Mouse (Mus musculus): ENCODE data around the gene Catsper2. TPM values are rescaled to one million over a fixed set of nuclear protein-coding genes. Genes with fewer than 3 reads are reported as not detected.

Gene Catsper2
- 1.1 and 1.5 TPM in 2 replicates for polyA plus RNA-seq (2015; fragmentation: Nextera tagmentation; extraction: Ambion mirVana)

DNA sequence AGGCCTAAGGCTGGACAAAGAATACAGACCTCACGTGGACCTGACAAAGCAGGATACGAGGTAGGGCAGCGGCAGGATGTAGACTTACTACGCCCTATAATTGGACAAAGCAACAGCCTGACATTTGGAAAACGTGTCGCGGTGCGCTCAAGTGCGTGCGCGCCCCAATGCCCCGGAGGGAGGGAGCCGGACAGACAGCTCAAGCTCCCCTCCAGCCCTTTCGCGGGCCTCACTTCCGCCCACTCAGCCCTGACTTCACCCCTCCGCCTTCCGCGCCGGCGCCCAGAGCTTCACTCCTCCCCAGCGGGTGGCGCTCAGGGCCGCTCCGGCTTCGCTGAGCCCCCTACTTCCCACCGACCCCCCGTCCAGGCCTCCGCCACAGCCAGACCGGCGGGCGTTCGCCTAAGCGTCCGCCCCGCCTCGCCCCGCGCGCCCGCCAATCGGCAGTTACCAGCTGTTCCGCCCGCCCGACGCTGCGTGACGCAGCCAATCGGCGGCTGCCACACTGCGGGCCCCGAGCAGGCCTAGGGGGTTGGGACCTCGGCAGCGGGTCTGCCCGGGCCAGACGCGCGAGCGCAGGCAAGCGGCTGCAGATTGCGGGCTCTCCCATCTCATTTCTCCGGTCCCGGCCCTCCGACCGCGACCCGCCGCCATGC, at the start of gene Catsper2, which contains the start of gene Pdia3:
Gene Catsper2, minus strand, starts transcription at position 406 of the 656 bp plus-strand sequence.
Gene Pdia3, plus strand, starts transcription at position 389 of the 656 bp plus-strand sequence.
- no peaks in the 10 kb centered on the region for H3K9me3 ChIP-seq (ENCODE audit: control insufficient read depth, low read length)
- peak within 1 kb of the TSS; percentile 100 for H3K9ac ChIP-seq (ENCODE audit: low read depth, low read length)
- no peaks in the 10 kb centered on the region for H3K27me3 ChIP-seq (replicated peaks; ENCODE audit: control insufficient read depth, insufficient read depth, low read length)
- peak within 1 kb of the TSS; percentile 67 for H3K4me2 ChIP-seq (ENCODE audit: low read depth, low read length)
- H3K27ac ChIP-seq (ENCODE audit: low read length): peak within 1 kb of the TSS; percentile 98
- H3K4me3 ChIP-seq (ENCODE audit: low read length): peak within 1 kb of the TSS; percentile 99
- no peaks in the 10 kb centered on the region for H3K36me3 ChIP-seq (ENCODE audit: control insufficient read depth, insufficient read depth, low read length)
- ATAC-seq: peak; percentile 99
- WGBS: under 1% methylated on average over 68 of the region's 68 CpGs
- peaks cover 14% of the 10 kb centered on the region; the same call in 1 of the 2 replicates for H3K4me1 ChIP-seq (ENCODE audit: control insufficient read depth, insufficient read depth, low read length)

- Histone ChIP-seq H3K9ac (ENCODE audit: low read depth, low read length) (no peak overlapping the region), H3K27ac (ENCODE audit: low read length) (no peak overlapping the region), H3K4me3 (ENCODE audit: low read length) (no peak overlapping the region), H3K4me1 (ENCODE audit: control insufficient read depth, insufficient read depth, low read length) (peaks cover 7% of the 10 kb centered on the region), H3K27me3 (replicated peaks; ENCODE audit: control insufficient read depth, insufficient read depth, low read length) (no peaks in the 10 kb centered on the region), H3K9me3 (ENCODE audit: control insufficient read depth, low read length) (no peaks in the 10 kb centered on the region), H3K36me3 (ENCODE audit: control insufficient read depth, insufficient read depth, low read length) (0 out of 2 replicates have a peak, but pooled peaks cover 3% of the 10 kb centered on the region), H3K4me2 (ENCODE audit: low read depth, low read length) (no peak overlapping the region)
- ATAC-seq: no peak
- WGBS: 59% methylated on average over 2 of the region's 2 CpGs
Observed at GRCm38 (mm10) chr2:121460071-121460470, 46.5 kb upstream of the Catsper2 start.

DNA sequence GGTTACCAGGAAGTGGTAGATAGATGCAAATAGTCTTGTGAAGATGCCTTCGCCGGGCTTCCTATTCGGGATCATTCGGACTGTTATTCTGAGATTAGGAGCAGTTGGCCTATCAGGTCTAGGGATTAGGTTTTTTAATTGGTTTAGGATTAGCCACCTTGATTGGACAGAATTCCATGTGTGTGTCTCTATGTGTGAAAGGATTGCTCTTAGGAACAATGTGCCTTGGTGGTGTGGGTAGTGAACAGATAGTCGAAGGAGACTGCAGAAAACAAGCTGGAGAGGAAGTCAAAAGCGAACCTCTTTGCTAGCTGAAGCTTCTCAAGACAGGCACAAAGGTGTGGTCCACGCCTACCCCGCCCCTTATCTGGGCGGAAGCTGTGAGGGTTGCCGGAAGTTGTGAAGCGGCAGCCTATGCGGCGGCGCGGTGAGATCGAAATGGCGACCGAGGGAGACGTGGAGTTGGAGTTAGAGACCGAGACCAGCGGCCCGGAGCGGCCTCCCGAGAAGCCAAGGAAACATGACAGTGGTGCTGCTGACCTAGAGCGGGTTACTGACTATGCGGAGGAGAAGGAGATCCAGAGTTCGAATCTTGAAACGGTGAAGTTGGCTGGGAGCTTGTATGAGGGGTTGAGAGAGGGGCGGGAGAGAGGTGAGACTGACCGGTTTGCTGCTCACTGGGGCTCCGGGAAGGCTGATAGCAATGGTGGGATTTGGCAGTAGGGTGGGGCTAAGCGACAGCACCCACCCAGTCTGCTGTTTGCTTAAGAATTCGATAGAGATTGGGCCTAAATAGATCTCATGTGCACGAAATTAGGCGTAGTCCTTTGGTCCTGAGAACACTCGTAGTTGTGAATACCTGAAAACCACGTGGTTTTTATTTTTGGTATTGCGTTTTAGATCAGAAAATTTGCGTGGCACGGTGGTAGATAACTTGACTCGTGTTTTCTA, 43.4 kb upstream of the Catsper2 start, which contains the start of gene Serinc4:
Gene Serinc4, minus strand, starts transcription at position 90 of the 951 bp plus-strand sequence.
- Histone ChIP-seq H3K9me3 (ENCODE audit: control insufficient read depth, low read length) (no peaks in the 10 kb centered on the region), H3K27me3 (replicated peaks; ENCODE audit: control insufficient read depth, insufficient read depth, low read length) (no peaks in the 10 kb centered on the region), H3K9ac (ENCODE audit: low read depth, low read length) (peak within 1 kb of the TSS; percentile 82), H3K4me1 (ENCODE audit: control insufficient read depth, insufficient read depth, low read length) (peaks cover 11% of the 10 kb centered on the region), H3K4me2 (ENCODE audit: low read depth, low read length) (peak within 1 kb of the TSS; percentile 63), H3K27ac (ENCODE audit: low read length) (peak within 1 kb of the TSS; percentile 78), H3K4me3 (ENCODE audit: low read length) (peak within 1 kb of the TSS; percentile 75), H3K36me3 (ENCODE audit: control insufficient read depth, insufficient read depth, low read length) (peaks cover 3% of the 10 kb centered on the region; the same call in 1 of the 2 replicates)
- ATAC-seq: peak; percentile 93
- WGBS: 3% methylated on average over 41 of the region's 41 CpGs

DNA sequence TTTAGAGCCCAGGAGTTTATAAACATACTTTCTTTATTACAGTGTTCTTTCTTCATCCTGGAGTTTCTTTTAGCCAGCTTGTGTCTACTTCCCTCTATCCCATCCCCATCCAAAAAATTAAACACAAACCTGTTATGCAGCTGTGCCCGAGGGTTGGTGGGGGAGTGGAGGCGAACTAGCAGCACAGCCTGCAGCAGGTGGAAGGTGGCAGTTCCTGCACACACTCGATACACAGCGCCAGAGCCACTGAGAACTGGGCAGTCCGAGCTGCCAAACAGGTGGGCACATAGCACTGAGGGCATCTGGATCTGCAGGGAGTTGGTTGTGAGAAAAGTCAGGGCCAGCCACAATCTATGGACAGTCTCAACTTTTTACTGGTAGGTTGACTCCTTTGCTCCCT, 41.9 kb upstream of the Catsper2 start:
- no peak for ATAC-seq
- no peak overlapping the region for H3K27ac ChIP-seq (ENCODE audit: low read length)
- H3K9me3 ChIP-seq (ENCODE audit: control insufficient read depth, low read length): no peaks in the 10 kb centered on the region
- H3K36me3 ChIP-seq (ENCODE audit: control insufficient read depth, insufficient read depth, low read length): peaks cover 3% of the 10 kb centered on the region; the same call in 1 of the 2 replicates
- H3K9ac ChIP-seq (ENCODE audit: low read depth, low read length): no peak overlapping the region
- H3K4me1 ChIP-seq (ENCODE audit: control insufficient read depth, insufficient read depth, low read length): peaks cover 19% of the 10 kb centered on the region
- no peak overlapping the region for H3K4me3 ChIP-seq (ENCODE audit: low read length)
- WGBS: 74% methylated on average over 5 of the region's 5 CpGs
- H3K27me3 ChIP-seq (replicated peaks; ENCODE audit: control insufficient read depth, insufficient read depth, low read length): no peaks in the 10 kb centered on the region
- H3K4me2 ChIP-seq (ENCODE audit: low read depth, low read length): no peak overlapping the region

DNA sequence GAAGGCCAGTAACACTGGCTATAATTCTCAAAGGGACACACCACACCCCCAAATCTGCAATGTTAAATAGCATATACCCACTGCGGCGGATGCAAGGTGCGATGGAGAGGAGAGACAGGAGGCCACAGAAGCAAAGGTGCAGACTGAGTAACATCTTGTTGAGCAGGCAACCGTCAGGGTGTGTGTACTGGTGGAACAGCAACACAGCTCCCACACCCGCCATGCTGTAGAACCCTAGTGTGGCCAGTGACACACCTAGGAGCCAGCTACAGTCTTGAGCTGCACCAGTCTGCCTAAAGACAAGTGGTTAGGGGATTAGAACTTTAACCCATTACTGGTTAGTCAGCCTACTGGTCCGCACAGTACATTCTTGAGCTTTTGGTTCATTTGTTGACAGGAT, 40.3 kb upstream of the Catsper2 start:
- Histone ChIP-seq H3K9me3 (ENCODE audit: control insufficient read depth, low read length) (no peaks in the 10 kb centered on the region), H3K9ac (ENCODE audit: low read depth, low read length) (no peak overlapping the region), H3K36me3 (ENCODE audit: control insufficient read depth, insufficient read depth, low read length) (peaks cover 2% of the 10 kb centered on the region; the same call in 1 of the 2 replicates), H3K4me2 (ENCODE audit: low read depth, low read length) (no peak overlapping the region), H3K4me3 (ENCODE audit: low read length) (no peak overlapping the region), H3K4me1 (ENCODE audit: control insufficient read depth, insufficient read depth, low read length) (peaks cover 24% of the 10 kb centered on the region), H3K27ac (ENCODE audit: low read length) (no peak overlapping the region), H3K27me3 (replicated peaks; ENCODE audit: control insufficient read depth, insufficient read depth, low read length) (no peaks in the 10 kb centered on the region)
- WGBS: 86% methylated on average over 6 of the region's 6 CpGs
- no peak for ATAC-seq

DNA sequence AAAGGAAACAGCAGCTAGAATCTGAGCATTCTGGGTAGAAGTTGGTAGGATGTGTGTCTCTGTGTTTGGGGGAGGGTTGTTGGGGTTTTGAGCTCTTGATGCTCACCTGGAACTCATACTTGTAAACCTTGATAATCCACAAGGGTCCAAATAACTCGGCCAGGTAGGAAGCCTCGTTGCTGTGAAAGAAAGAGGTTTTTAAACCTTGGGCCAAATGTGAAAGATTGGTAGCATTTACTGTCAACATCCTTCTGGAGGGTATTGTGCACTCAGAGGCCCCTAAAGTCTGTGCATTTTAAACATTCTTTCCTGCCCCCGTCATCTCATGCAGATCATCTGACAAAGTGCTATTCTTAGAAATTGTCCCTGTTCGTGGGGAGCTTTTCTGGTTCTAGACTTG, 39.4 kb upstream of the Catsper2 start, which contains the start of gene Hypk:
Gene Hypk, plus strand, starts transcription at position 301 of the 400 bp plus-strand sequence.
- 69% methylated on average over 4 of the region's 4 CpGs for whole genome bisulfite sequencing

DNA sequence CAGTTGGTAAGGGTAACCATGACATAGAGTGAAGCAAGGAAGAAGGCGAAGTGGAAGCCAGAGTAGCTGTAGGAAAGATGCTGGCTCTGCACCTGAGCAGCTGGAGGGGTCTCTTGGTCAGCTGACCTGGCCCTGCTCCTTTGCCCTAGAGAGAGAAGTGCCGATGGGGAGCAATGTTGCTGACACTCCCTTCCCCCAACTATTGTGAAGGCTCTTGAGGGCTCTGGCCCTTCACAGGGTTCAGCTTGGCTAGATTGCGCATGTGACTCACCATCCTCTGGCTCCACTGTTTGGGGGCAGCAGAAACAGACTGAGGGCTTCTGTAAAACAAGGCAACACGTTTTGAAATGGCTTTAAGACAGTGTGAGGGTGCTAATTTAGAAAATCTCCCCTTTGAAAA, 38.8 kb upstream of the Catsper2 start:
- Histone ChIP-seq H3K4me3 (ENCODE audit: low read length) (no peak overlapping the region), H3K9me3 (ENCODE audit: control insufficient read depth, low read length) (no peaks in the 10 kb centered on the region), H3K4me2 (ENCODE audit: low read depth, low read length) (no peak overlapping the region), H3K36me3 (ENCODE audit: control insufficient read depth, insufficient read depth, low read length) (no peaks in the 10 kb centered on the region; the same call in 1 of the 2 replicates), H3K27ac (ENCODE audit: low read length) (no peak overlapping the region), H3K27me3 (replicated peaks; ENCODE audit: control insufficient read depth, insufficient read depth, low read length) (no peaks in the 10 kb centered on the region), H3K4me1 (ENCODE audit: control insufficient read depth, insufficient read depth, low read length) (peaks cover 21% of the 10 kb centered on the region), H3K9ac (ENCODE audit: low read depth, low read length) (no peak overlapping the region)
- no peak for ATAC-seq
- WGBS: 78% methylated on average over 4 of the region's 4 CpGs

More for the DNA sequence above, 39.4 kb upstream of the Catsper2 start, which contains the start of gene Hypk:
- Histone ChIP-seq H3K4me2 (ENCODE audit: low read depth, low read length) (no peak within 1 kb of the TSS), H3K27ac (ENCODE audit: low read length) (no peak within 1 kb of the TSS), H3K9ac (ENCODE audit: low read depth, low read length) (no peak within 1 kb of the TSS), H3K9me3 (ENCODE audit: control insufficient read depth, low read length) (no peaks in the 10 kb centered on the region), H3K4me3 (ENCODE audit: low read length) (no peak within 1 kb of the TSS), H3K4me1 (ENCODE audit: control insufficient read depth, insufficient read depth, low read length) (peaks cover 23% of the 10 kb centered on the region), H3K27me3 (replicated peaks; ENCODE audit: control insufficient read depth, insufficient read depth, low read length) (no peaks in the 10 kb centered on the region), H3K36me3 (ENCODE audit: control insufficient read depth, insufficient read depth, low read length) (no peaks in the 10 kb centered on the region; the same call in 1 of the 2 replicates)
- ATAC-seq: no peak

- WGBS: under 1% methylated on average over 7 of the region's 7 CpGs
- Histone ChIP-seq H3K4me3 (ENCODE audit: low read length) (peak overlapping the region; percentile 99), H3K4me1 (ENCODE audit: control insufficient read depth, insufficient read depth, low read length) (peaks cover 17% of the 10 kb centered on the region), H3K9me3 (ENCODE audit: control insufficient read depth, low read length) (no peaks in the 10 kb centered on the region), H3K36me3 (ENCODE audit: control insufficient read depth, insufficient read depth, low read length) (no peaks in the 10 kb centered on the region; the same call in 1 of the 2 replicates), H3K27ac (ENCODE audit: low read length) (peak overlapping the region; percentile 97), H3K9ac (ENCODE audit: low read depth, low read length) (peak overlapping the region; percentile 100), H3K4me2 (ENCODE audit: low read depth, low read length) (peak overlapping the region; percentile 84), H3K27me3 (replicated peaks; ENCODE audit: control insufficient read depth, insufficient read depth, low read length) (no peaks in the 10 kb centered on the region)
- 0 out of 2 replicates have a peak, but pooled peaks have one; percentile 2 for ATAC-seq
Observed at GRCm38 (mm10) chr2:121450093-121450492, 36.5 kb upstream of the Catsper2 start.
